Mouse (Mus musculus) E14TG2a.4 (cell line): ENCODE measurements around the gene Lman2.

Experiments
- CTCF ChIP-seq: conservative IDR thresholded peaks from 2 replicates; pipeline ENCODE4 v1.5.1; 2014; ENCODE audit warnings: low read length
- NANOG ChIP-seq: IDR thresholded peaks from 2 replicates; pipeline ENCODE4 v1.6.1; 2014; ENCODE audit warnings: borderline replicate concordance, low read length, mixed read lengths
- POU5F1 ChIP-seq: IDR thresholded peaks from 2 replicates; pipeline ENCODE4 v1.6.1; 2014; ENCODE audit warnings: low read length, borderline replicate concordance

DNA sequence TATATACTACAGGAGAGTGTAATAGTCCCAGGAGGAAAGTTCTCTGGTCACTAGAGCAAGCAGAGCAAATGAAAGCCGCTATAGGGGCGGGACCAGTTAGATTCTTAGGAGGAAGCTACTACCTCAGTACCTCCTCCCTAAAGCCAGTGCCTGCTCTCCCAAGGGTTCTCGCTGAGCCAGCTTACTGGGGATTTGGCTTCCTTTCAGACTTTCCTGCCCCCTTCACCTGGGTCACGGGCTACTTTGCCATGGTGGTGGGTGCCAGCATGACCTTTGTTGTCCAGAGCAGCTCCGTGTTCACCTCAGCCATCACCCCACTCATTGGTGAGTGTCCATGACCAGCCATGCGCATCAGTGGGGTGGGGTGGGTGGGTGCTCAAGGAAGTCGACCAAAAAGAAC lies 49.2 kb upstream of the Lman2 start:
- no peak for TF ChIP-seq CTCF
- TF ChIP-seq POU5F1: no peak
- TF ChIP-seq NANOG: no peak
